Mouse (Mus musculus) G1E (cell line): ENCODE measurements around the gene Bdh1. TPM values are rescaled to one million over a fixed set of nuclear protein-coding genes. Genes with fewer than 3 reads are reported as not detected.

ENCODE experiments used
- ATAC-seq: 2 replicates; pipeline ENCODE4 v1.8.0; 2016; ENCODE audit warnings: mild to moderate bottlenecking; ENCODE audit not compliant: insufficient number of reproducible peaks, poor library complexity, low FRiP score, severe bottlenecking; ENCODE audit errors: extremely low read depth
- DNase-seq: peaks from one replicate; pipeline ENCODE4 v3.0.0; 2012; ENCODE audit warnings: low spot score
- H3K27me3 ChIP-seq: 2 replicates; pipeline ENCODE4 v1.6.1; 2012; ENCODE audit warnings: mild to moderate bottlenecking, low read length, inconsistent platforms; ENCODE audit not compliant: insufficient read depth
- H3K36me3 ChIP-seq: replicated peaks from 2 replicates; pipeline ENCODE3; 2012; ENCODE audit warnings: mild to moderate bottlenecking, inconsistent platforms
- H3K4me1 ChIP-seq: 2 replicates; pipeline ENCODE4 v1.6.1; 2012; ENCODE audit warnings: low read depth, low read length, inconsistent platforms, mixed read lengths; ENCODE audit not compliant: insufficient read depth
- H3K4me3 ChIP-seq: 2 replicates; pipeline ENCODE4 v1.5.1; 2012; ENCODE audit warnings: low read depth, mild to moderate bottlenecking, inconsistent platforms, low read length, moderate library complexity, mixed read lengths
- H3K9me3 ChIP-seq: replicated peaks from 2 replicates; pipeline ENCODE4 v1.6.1; 2012; ENCODE audit warnings: inconsistent platforms
- CTCF ChIP-seq: IDR thresholded peaks from 2 replicates; pipeline ENCODE4 v1.5.1; 2012; ENCODE audit warnings: low read depth, low read length, inconsistent platforms, mixed read lengths
- GATA1 ChIP-seq: IDR thresholded peaks from 2 replicates; pipeline ENCODE4 v1.6.1; 2012; ENCODE audit warnings: borderline replicate concordance, low read length, inconsistent platforms, mixed read lengths
- GATA2 ChIP-seq: IDR thresholded peaks from 2 replicates; pipeline ENCODE4 v1.6.1; 2012; ENCODE audit warnings: low read depth, low read length, inconsistent platforms, borderline replicate concordance
- POLR2AphosphoS5 ChIP-seq: IDR thresholded peaks from 2 replicates; pipeline ENCODE4 v1.6.1; 2012; ENCODE audit warnings: low read depth, low read length, inconsistent platforms; ENCODE audit not compliant: insufficient replicate concordance
- TAL1 ChIP-seq: conservative IDR thresholded peaks from 2 replicates; pipeline ENCODE4 v1.6.1; 2012; ENCODE audit warnings: low read depth, low read length, inconsistent platforms, mixed read lengths
- polyA plus RNA-seq: library from polyadenylated mRNA; stranded (reverse); fragments of >175 nt; gene quantifications from 2 replicates; pipeline ENCODE4 v1.2.3, GENCODE M21; 2012
- total RNA-seq, 2 experiments: library from RNA; stranded (forward) in 1 of 2; stranded (reverse) in 1 of 2; fragments of 200-1000 nt in 1 of 2; fragments of >200 nt in 1 of 2; fragmentation: Nextera tagmentation in 1 of 2; gene quantifications; 2 replicates each; pipeline ENCODE4 v1.2.3; 2014 to 2017

The Bdh1 gene
- total and polyA plus RNA-seq, 3 experiments: 0.11 TPM; not detected in 2

DNA sequence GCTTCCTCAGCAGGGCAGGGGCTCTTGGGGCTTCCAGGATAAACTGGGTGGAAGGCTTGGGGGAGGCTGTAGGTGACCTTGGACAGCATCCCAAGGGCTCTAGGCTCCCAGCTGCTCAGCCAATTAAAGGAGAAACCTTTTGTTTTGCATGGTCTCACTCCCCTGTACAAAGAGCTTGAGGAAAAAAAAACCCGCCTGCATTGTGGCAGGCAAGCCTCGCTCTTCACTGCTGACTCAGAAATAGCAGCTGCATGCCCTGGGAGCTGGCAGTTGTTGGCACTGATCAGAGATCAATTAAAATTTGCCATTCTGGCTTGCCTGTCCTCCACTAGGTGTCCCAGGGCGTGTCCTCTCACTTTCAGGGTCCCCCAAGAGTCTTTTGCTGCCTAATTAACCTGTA, 67.0 kb downstream of the Bdh1 start:
- no peak for DNase-seq
- H3K4me1 ChIP-seq: peaks cover 3% of the 10 kb centered on the region; the same call in 1 of the 2 replicates
- H3K36me3 ChIP-seq: no peaks in the 10 kb centered on the region
- no peak for TF ChIP-seq GATA2
- no peak for TF ChIP-seq TAL1
- TF ChIP-seq CTCF: no peak
- TF ChIP-seq POLR2AphosphoS5: no peak
- no peak for TF ChIP-seq GATA1
- no peak for ATAC-seq
- peaks cover 42% of the 10 kb centered on the region for H3K27me3 ChIP-seq
- H3K4me3 ChIP-seq: no peak overlapping the region
- no peaks in the 10 kb centered on the region for H3K9me3 ChIP-seq

- H3K36me3 ChIP-seq: no peaks in the 10 kb centered on the region
Observed at GRCm38 (mm10) chr16:31490967-31491366, 68.9 kb downstream of the Bdh1 start.

GRCm38 (mm10) chr16:31492921-31493549, 71.0 kb downstream of the Bdh1 start:
- no peak for TF ChIP-seq CTCF
- no peak for TF ChIP-seq POLR2AphosphoS5
- TF ChIP-seq GATA1: no peak
- no peak for TF ChIP-seq GATA2
- no peak for TF ChIP-seq TAL1
- H3K9me3 ChIP-seq: no peaks in the 10 kb centered on the region
- no peak for DNase-seq
- no peak overlapping the region for H3K4me3 ChIP-seq
- no peak for ATAC-seq
- H3K27me3 ChIP-seq: peaks cover 57% of the 10 kb centered on the region
- H3K36me3 ChIP-seq: no peaks in the 10 kb centered on the region
- peaks cover 3% of the 10 kb centered on the region; the same call in 1 of the 2 replicates for H3K4me1 ChIP-seq

More at GRCm38 (mm10) chr16:31490967-31491366, 68.9 kb downstream of the Bdh1 start:
- peaks cover 3% of the 10 kb centered on the region; the same call in 1 of the 2 replicates for H3K4me1 ChIP-seq
- H3K4me3 ChIP-seq: no peak overlapping the region
- H3K27me3 ChIP-seq: peaks cover 51% of the 10 kb centered on the region
- no peak for ATAC-seq
- TF ChIP-seq GATA2: no peak
- no peak for TF ChIP-seq POLR2AphosphoS5
- no peak for TF ChIP-seq GATA1
- no peak for TF ChIP-seq TAL1
- no peak for TF ChIP-seq CTCF
- no peaks in the 10 kb centered on the region for H3K9me3 ChIP-seq
- DNase-seq: no peak

GRCm38 (mm10) chr16:31493550-31493965, 71.5 kb downstream of the Bdh1 start:
- Histone ChIP-seq H3K36me3 (no peaks in the 10 kb centered on the region), H3K27me3 (peaks cover 55% of the 10 kb centered on the region), H3K9me3 (no peaks in the 10 kb centered on the region), H3K4me1 (peaks cover 3% of the 10 kb centered on the region; the same call in 1 of the 2 replicates), H3K4me3 (no peak overlapping the region)
- TF ChIP-seq GATA2 (no peak), GATA1 (no peak), POLR2AphosphoS5 (no peak), CTCF (no peak), TAL1 (no peak)
- DNase-seq (no peak), ATAC-seq (no peak)

- no peak overlapping the region for H3K4me3 ChIP-seq
- DNase-seq (no peak), ATAC-seq (no peak)
- TF ChIP-seq GATA2 (no peak), CTCF (no peak), TAL1 (no peak), POLR2AphosphoS5 (no peak), GATA1 (no peak)
- H3K27me3 ChIP-seq: peaks cover 54% of the 10 kb centered on the region
- no peaks in the 10 kb centered on the region for H3K36me3 ChIP-seq
- peaks cover 3% of the 10 kb centered on the region; the same call in 1 of the 2 replicates for H3K4me1 ChIP-seq
- H3K9me3 ChIP-seq: no peaks in the 10 kb centered on the region
Observed at GRCm38 (mm10) chr16:31493991-31494390, 71.9 kb downstream of the Bdh1 start.

DNA sequence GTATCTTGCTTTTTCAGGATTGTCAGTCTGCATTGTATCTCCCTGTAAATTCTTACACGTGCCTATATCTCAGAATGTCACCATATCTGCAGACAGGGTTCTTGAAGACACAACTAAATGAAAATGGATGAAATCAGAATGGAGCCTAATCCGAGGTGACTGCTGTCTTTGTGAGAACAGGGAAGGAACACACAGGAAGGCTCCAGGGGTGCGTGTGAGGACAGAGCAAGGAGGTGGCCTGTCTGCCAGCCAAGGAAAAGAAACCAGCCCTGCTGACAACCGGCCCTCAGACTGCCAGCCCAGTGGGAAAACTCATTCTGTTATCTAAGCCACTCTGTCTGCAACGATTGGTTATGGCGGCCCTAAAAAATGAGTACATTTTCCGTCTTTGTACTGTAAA, 73.3 kb downstream of the Bdh1 start:
- no peaks in the 10 kb centered on the region for H3K36me3 ChIP-seq
- TF ChIP-seq CTCF (no peak), TAL1 (no peak), POLR2AphosphoS5 (no peak), GATA1 (no peak), GATA2 (no peak)
- no peak overlapping the region for H3K4me3 ChIP-seq
- DNase-seq: no peak
- H3K4me1 ChIP-seq: peaks cover 3% of the 10 kb centered on the region; the same call in 1 of the 2 replicates
- ATAC-seq: no peak
- peaks cover 53% of the 10 kb centered on the region for H3K27me3 ChIP-seq
- no peaks in the 10 kb centered on the region for H3K9me3 ChIP-seq
